Mouse (Mus musculus) midbrain, embryonic 16.5 days (tissue): ENCODE measurements at regions not wholly inside any gene's neighbourhood (a gene's known extent, or its start where the extent isn't known, plus 50 kb on each side); places are given as distances from the start of the nearest gene placed in this dataset.
"Not testable (repeated sequence)": the region's sequence is repeated elsewhere in the genome, so short reads cannot be mapped to it uniquely, and the experiment has no call there.

ENCODE experiments used
- ATAC-seq: fragments of 200-750 bp; cut with Nextera tagmentation; 2 replicates; pipeline ENCODE4 v1.8.0; 2017; ENCODE audit warnings: moderate TSS enrichment
- H3K27ac ChIP-seq: fragments of 300-500 bp; sonication (generic); 2 replicates; pipeline ENCODE4 v1.5.1; 2014; ENCODE audit warnings: mild to moderate bottlenecking, low read length, mixed read lengths
- H3K27me3 ChIP-seq: fragments of 300-500 bp; sonication (generic); 2 replicates; pipeline ENCODE4 v1.6.1; 2014; ENCODE audit warnings: low read depth, low read length, mixed read lengths; ENCODE audit not compliant: control insufficient read depth, insufficient read depth
- H3K36me3 ChIP-seq: fragments of 300-500 bp; sonication (generic); 2 replicates; pipeline ENCODE4 v1.6.1; 2014; ENCODE audit warnings: mild to moderate bottlenecking, low read length, moderate library complexity, mixed read lengths; ENCODE audit not compliant: control insufficient read depth, insufficient read depth
- H3K4me1 ChIP-seq: fragments of 300-500 bp; sonication (generic); 2 replicates; pipeline ENCODE4 v1.6.1; 2014; ENCODE audit warnings: mild to moderate bottlenecking, low read length, mixed read lengths; ENCODE audit not compliant: control insufficient read depth, insufficient read depth
- H3K4me2 ChIP-seq: fragments of 300-500 bp; sonication (generic); 2 replicates; pipeline ENCODE4 v1.6.1; 2014; ENCODE audit warnings: mild to moderate bottlenecking, low read length, mixed read lengths
- H3K4me3 ChIP-seq: fragments of 300-500 bp; sonication (generic); 2 replicates; pipeline ENCODE4 v1.5.1; 2014; ENCODE audit warnings: low read depth, mild to moderate bottlenecking, low read length, moderate library complexity, mixed read lengths
- H3K9ac ChIP-seq: fragments of 300-500 bp; sonication (generic); 2 replicates; pipeline ENCODE4 v1.6.1; 2014; ENCODE audit warnings: low read depth, low read length, mixed read lengths
- H3K9me3 ChIP-seq: fragments of 300-500 bp; sonication (generic); replicated peaks from 2 replicates; pipeline ENCODE4 v1.6.1; 2014; ENCODE audit warnings: mild to moderate bottlenecking, low read length, mixed read lengths; ENCODE audit not compliant: control insufficient read depth, poor library complexity, severe bottlenecking
- WGBS: fragments of 180-500 bp; shearing (Covaris S2); extraction: QIAGEN DNeasy Blood & Tissue Kit; methylation state at CpG from one replicate; pipeline ENCODE4 v1.1.7; 2014; 5-methylcytosine and 5-hydroxymethylcytosine counted together

DNA sequence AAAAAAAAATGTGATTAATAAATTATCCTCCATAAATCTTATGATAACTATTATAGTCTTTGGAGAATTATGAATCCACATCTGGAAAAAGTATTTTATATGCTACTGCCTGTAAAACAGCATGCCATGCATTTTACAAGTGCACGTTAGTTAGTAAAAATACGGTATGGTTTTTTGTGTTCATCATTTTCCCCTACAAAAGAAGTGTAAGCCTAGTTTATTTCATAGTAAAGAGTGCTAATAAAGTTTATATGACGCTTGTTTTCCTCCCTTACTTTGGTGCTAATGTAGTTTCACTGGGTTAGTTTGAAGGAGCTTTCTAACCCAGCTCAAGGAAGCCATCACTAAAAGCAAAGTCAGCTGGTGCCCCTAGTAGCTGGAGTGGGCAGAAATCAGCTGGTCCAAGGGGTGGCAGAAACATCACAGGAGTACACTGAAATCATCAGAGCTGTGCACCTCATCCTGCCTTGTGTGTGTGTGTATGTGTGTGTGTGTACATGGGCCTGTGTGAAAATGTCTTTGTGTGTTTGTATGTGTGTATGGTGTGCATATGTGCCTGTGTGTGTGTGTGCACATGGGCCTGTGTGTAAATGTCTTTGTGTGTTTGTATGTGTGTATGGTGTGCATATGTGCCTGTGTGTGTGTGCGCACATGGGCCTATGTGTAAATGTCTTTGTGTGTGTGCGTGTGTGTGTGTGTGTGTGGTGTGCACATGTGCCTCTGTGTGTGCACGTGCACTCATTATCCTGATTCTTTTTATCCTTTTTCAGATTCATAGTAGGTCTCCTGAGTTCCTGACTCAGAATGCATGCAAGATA lies 181.6 kb downstream of the Osr1 start:
- H3K9ac ChIP-seq: no peak overlapping the region
- WGBS: 86% methylated on average over 6 of the region's 6 CpGs
- H3K27ac ChIP-seq: no peak overlapping the region
- H3K9me3 ChIP-seq: no peaks in the 10 kb centered on the region
- H3K36me3 ChIP-seq: no peaks in the 10 kb centered on the region
- no peak overlapping the region for H3K4me3 ChIP-seq
- H3K27me3 ChIP-seq: no peaks in the 10 kb centered on the region
- no peak for ATAC-seq
- no peak overlapping the region for H3K4me2 ChIP-seq
- H3K4me1 ChIP-seq: no peaks in the 10 kb centered on the region

GRCm38 (mm10) chr12:9752079-9752450 lies 182.1 kb downstream of the Osr1 start:
- no peaks in the 10 kb centered on the region for H3K9me3 ChIP-seq
- no peak overlapping the region for H3K4me3 ChIP-seq
- H3K27ac ChIP-seq: no peak overlapping the region
- H3K9ac ChIP-seq: no peak overlapping the region
- 75% methylated on average over 6 of the region's 6 CpGs for WGBS
- no peaks in the 10 kb centered on the region for H3K4me1 ChIP-seq
- H3K36me3 ChIP-seq: no peaks in the 10 kb centered on the region
- no peaks in the 10 kb centered on the region for H3K27me3 ChIP-seq
- ATAC-seq: no peak
- no peak overlapping the region for H3K4me2 ChIP-seq

DNA sequence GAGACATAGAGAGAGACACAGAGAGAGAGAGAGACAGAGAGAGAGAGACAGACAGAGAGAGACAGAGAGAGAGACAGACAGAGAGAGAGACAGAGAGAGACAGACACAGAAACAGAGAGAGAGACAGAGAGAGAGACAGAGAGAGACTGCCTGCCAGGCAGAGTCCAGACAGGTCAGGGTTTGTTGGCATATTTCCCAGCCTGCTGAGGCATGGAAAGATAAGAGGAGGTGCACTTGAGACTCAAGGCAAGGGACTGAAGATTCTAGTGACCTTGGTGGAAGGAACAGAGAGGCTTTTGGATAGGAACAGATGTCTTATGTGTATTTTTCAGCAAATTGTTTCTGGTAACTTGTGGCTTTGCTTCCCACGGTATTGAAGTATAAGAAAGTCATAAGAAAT lies 186.5 kb downstream of the Osr1 start:
- Histone ChIP-seq H3K27ac (no peak overlapping the region), H3K9me3 (no peaks in the 10 kb centered on the region), H3K9ac (no peak overlapping the region), H3K4me1 (no peaks in the 10 kb centered on the region), H3K4me3 (no peak overlapping the region), H3K4me2 (no peak overlapping the region), H3K36me3 (no peaks in the 10 kb centered on the region), H3K27me3 (no peaks in the 10 kb centered on the region)
- ATAC-seq: no peak
- 73% methylated on average over 1 of the region's 1 CpGs for WGBS

GRCm38 (mm10) chr12:9760818-9761217 lies 190.9 kb downstream of the Osr1 start:
- H3K9ac ChIP-seq: no peak overlapping the region
- H3K27me3 ChIP-seq: no peaks in the 10 kb centered on the region
- H3K27ac ChIP-seq: no peak overlapping the region
- H3K4me3 ChIP-seq: no peak overlapping the region
- no peaks in the 10 kb centered on the region for H3K9me3 ChIP-seq
- no peaks in the 10 kb centered on the region for H3K4me1 ChIP-seq
- WGBS: 71% methylated on average over 5 of the region's 5 CpGs
- no peaks in the 10 kb centered on the region for H3K36me3 ChIP-seq
- no peak for ATAC-seq
- no peak overlapping the region for H3K4me2 ChIP-seq

- H3K27me3 ChIP-seq, H3K4me2 ChIP-seq, ATAC-seq, H3K9ac ChIP-seq, H3K36me3 ChIP-seq, H3K4me3 ChIP-seq, H3K9me3 ChIP-seq, H3K27ac ChIP-seq, H3K4me1 ChIP-seq: not testable (repeated sequence)
- WGBS: 73% methylated on average over 2 of the region's 2 CpGs
Measured at GRCm38 (mm10) chr12:9762291-9762811, 192.4 kb downstream of the Osr1 start.

DNA sequence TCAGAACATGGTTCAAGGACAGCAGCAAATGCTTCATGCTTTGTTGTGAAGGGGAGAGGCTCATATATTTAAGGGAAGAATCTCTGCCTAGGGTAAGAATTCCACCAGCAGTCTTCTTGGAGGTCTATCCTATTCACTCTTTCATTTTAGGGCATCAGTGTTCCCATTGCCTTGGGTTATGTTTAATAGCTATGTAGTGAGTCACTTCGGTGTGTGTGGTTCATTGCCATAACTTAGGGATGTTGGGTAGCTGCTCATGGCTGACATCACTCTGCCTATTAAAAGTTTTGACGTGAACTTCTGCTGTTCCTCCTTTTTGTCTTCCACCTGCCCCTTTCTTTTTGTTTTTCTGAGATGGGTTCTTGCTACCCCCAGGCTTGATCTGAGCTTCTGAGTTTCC lies 192.9 kb downstream of the Osr1 start:
- no peak overlapping the region for H3K4me3 ChIP-seq
- H3K27me3 ChIP-seq: no peaks in the 10 kb centered on the region
- no peaks in the 10 kb centered on the region for H3K9me3 ChIP-seq
- no peaks in the 10 kb centered on the region for H3K36me3 ChIP-seq
- H3K4me2 ChIP-seq: no peak overlapping the region
- WGBS: 91% methylated on average over 2 of the region's 2 CpGs
- H3K9ac ChIP-seq: no peak overlapping the region
- no peak for ATAC-seq
- no peaks in the 10 kb centered on the region for H3K4me1 ChIP-seq
- no peak overlapping the region for H3K27ac ChIP-seq

DNA sequence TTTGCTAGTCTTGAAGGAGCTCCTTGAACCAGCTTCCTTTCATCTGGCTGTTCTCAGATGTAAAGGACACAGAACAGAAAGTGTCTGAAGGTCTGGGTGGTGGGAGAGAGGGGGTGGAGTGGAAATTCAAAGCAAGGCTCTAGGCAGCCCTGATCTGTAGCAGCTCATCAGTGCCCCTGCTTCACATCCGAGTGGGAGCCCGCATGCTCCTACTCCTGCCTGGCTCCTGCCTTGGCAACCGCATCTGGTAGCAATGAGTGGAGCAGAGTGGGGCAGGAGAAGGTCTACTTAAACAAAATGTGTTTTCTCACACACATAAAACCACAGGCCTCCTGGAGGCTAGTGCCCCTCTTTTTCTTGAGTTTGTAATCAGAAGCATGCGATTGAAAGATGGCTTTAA lies 201.0 kb downstream of the Osr1 start:
- Histone ChIP-seq H3K27me3 (no peaks in the 10 kb centered on the region), H3K27ac (no peak overlapping the region), H3K4me3 (no peak overlapping the region), H3K9ac (no peak overlapping the region), H3K9me3 (no peaks in the 10 kb centered on the region), H3K36me3 (no peaks in the 10 kb centered on the region), H3K4me1 (no peaks in the 10 kb centered on the region), H3K4me2 (no peak overlapping the region)
- 86% methylated on average over 4 of the region's 4 CpGs for WGBS
- ATAC-seq: no peak

GRCm38 (mm10) chr12:9772875-9773274 lies 203.0 kb downstream of the Osr1 start:
- H3K27me3 ChIP-seq: no peaks in the 10 kb centered on the region
- H3K4me3 ChIP-seq: no peak overlapping the region
- 87% methylated on average over 1 of the region's 1 CpGs for WGBS
- no peak for ATAC-seq
- H3K36me3 ChIP-seq: no peaks in the 10 kb centered on the region
- no peak overlapping the region for H3K27ac ChIP-seq
- H3K9me3 ChIP-seq: no peaks in the 10 kb centered on the region
- no peaks in the 10 kb centered on the region for H3K4me1 ChIP-seq
- no peak overlapping the region for H3K9ac ChIP-seq
- no peak overlapping the region for H3K4me2 ChIP-seq

GRCm38 (mm10) chr12:9802284-9802683 lies 232.4 kb downstream of the Osr1 start:
- Histone ChIP-seq H3K27ac (no peak overlapping the region), H3K9me3 (no peaks in the 10 kb centered on the region), H3K36me3 (no peaks in the 10 kb centered on the region), H3K4me2 (no peak overlapping the region), H3K4me1 (no peaks in the 10 kb centered on the region), H3K4me3 (no peak overlapping the region), H3K9ac (no peak overlapping the region), H3K27me3 (no peaks in the 10 kb centered on the region)
- ATAC-seq: no peak
- WGBS: 76% methylated on average over 3 of the region's 3 CpGs
